Mouse (Mus musculus): ENCODE measurements at regions not wholly inside any gene's neighbourhood (a gene's known extent, or its start where the extent isn't known, plus 50 kb on each side); places are given as distances from the start of the nearest gene placed in this dataset.

GRCm38 (mm10) chr16:50798095-50798494 lies 207.1 kb upstream of the Ccdc54 start:
- Histone ChIP-seq H3K27ac (ENCODE audit: low read depth, low read length) (no peak overlapping the region), H3K4me1 (ENCODE audit: insufficient read depth) (no peaks in the 10 kb centered on the region), H3K4me2 (ENCODE audit: low read depth) (no peak overlapping the region), H3K4me3 (ENCODE audit: low read depth, low read length) (no peak overlapping the region), H3K9me3 (ENCODE audit: low read length) (no peaks in the 10 kb centered on the region), H3K27me3 (ENCODE audit: insufficient read depth, low read length) (no peaks in the 10 kb centered on the region), H3K9ac (no peak overlapping the region), H3K36me3 (ENCODE audit: insufficient read depth) (no peaks in the 10 kb centered on the region)
- DNase-seq (no peak), ATAC-seq (no peak)
- 77% methylated on average over 6 of the region's 6 CpGs for WGBS
- 0 out of 2 replicates have a peak, but pooled peaks have one; percentile 3 for TF ChIP-seq CTCF (IDR thresholded peaks at IDR 0.05; ENCODE audit: low read depth)

- Histone ChIP-seq H3K9me3 (ENCODE audit: low read length) (no peaks in the 10 kb centered on the region), H3K4me3 (ENCODE audit: low read depth, low read length) (no peak overlapping the region), H3K27ac (ENCODE audit: low read depth, low read length) (no peak overlapping the region), H3K9ac (no peak overlapping the region), H3K4me1 (ENCODE audit: insufficient read depth) (no peaks in the 10 kb centered on the region), H3K36me3 (ENCODE audit: insufficient read depth) (no peaks in the 10 kb centered on the region), H3K27me3 (ENCODE audit: insufficient read depth, low read length) (no peaks in the 10 kb centered on the region), H3K4me2 (ENCODE audit: low read depth) (no peak overlapping the region)
- WGBS: 69% methylated on average over 2 of the region's 2 CpGs
- ATAC-seq: no peak
- no peak for DNase-seq
- no peak for TF ChIP-seq CTCF (IDR thresholded peaks at IDR 0.05; ENCODE audit: low read depth)
Observed at GRCm38 (mm10) chr16:50792960-50793359, 202.0 kb upstream of the Ccdc54 start.

- Histone ChIP-seq H3K9ac (no peak overlapping the region), H3K27ac (ENCODE audit: low read depth, low read length) (no peak overlapping the region), H3K36me3 (ENCODE audit: insufficient read depth) (no peaks in the 10 kb centered on the region), H3K4me3 (ENCODE audit: low read depth, low read length) (no peak overlapping the region), H3K9me3 (ENCODE audit: low read length) (no peaks in the 10 kb centered on the region), H3K4me1 (ENCODE audit: insufficient read depth) (no peaks in the 10 kb centered on the region), H3K4me2 (ENCODE audit: low read depth) (no peak overlapping the region), H3K27me3 (ENCODE audit: insufficient read depth, low read length) (no peaks in the 10 kb centered on the region)
- ATAC-seq (no peak), DNase-seq (no peak)
- no peak for TF ChIP-seq CTCF (IDR thresholded peaks at IDR 0.05; ENCODE audit: low read depth)
- 36% methylated on average over 2 of the region's 2 CpGs for WGBS
Observed at GRCm38 (mm10) chr16:50792506-50792905, 201.6 kb upstream of the Ccdc54 start.

GRCm38 (mm10) chr16:50788702-50789101 lies 197.7 kb upstream of the Ccdc54 start:
- WGBS: 85% methylated on average over 4 of the region's 4 CpGs
- Histone ChIP-seq H3K27me3 (ENCODE audit: insufficient read depth, low read length) (no peaks in the 10 kb centered on the region), H3K9ac (no peak overlapping the region), H3K4me2 (ENCODE audit: low read depth) (no peak overlapping the region), H3K4me1 (ENCODE audit: insufficient read depth) (no peaks in the 10 kb centered on the region), H3K27ac (ENCODE audit: low read depth, low read length) (no peak overlapping the region), H3K36me3 (ENCODE audit: insufficient read depth) (no peaks in the 10 kb centered on the region), H3K9me3 (ENCODE audit: low read length) (no peaks in the 10 kb centered on the region), H3K4me3 (ENCODE audit: low read depth, low read length) (no peak overlapping the region)
- DNase-seq (no peak), ATAC-seq (no peak)
- no peak for TF ChIP-seq CTCF (IDR thresholded peaks at IDR 0.05; ENCODE audit: low read depth)

- Histone ChIP-seq H3K4me3 (ENCODE audit: low read depth, low read length) (no peak overlapping the region), H3K27ac (ENCODE audit: low read depth, low read length) (no peak overlapping the region), H3K9me3 (ENCODE audit: low read length) (no peaks in the 10 kb centered on the region), H3K4me2 (ENCODE audit: low read depth) (no peak overlapping the region), H3K9ac (no peak overlapping the region), H3K36me3 (ENCODE audit: insufficient read depth) (no peaks in the 10 kb centered on the region), H3K4me1 (ENCODE audit: insufficient read depth) (no peaks in the 10 kb centered on the region), H3K27me3 (ENCODE audit: insufficient read depth, low read length) (no peaks in the 10 kb centered on the region)
- DNase-seq (no peak), ATAC-seq (no peak)
- 48% methylated on average over 3 of the region's 3 CpGs for WGBS
- no peak for TF ChIP-seq CTCF (IDR thresholded peaks at IDR 0.05; ENCODE audit: low read depth)
Observed at GRCm38 (mm10) chr16:50786199-50786598, 195.2 kb upstream of the Ccdc54 start.

- 85% methylated on average over 1 of the region's 1 CpGs for WGBS
- no peak overlapping the region for H3K4me3 ChIP-seq (ENCODE audit: low read depth, low read length)
- H3K27ac ChIP-seq (ENCODE audit: low read depth, low read length): no peak overlapping the region
- no peaks in the 10 kb centered on the region for H3K4me1 ChIP-seq (ENCODE audit: insufficient read depth)
- H3K9me3 ChIP-seq (ENCODE audit: low read length): no peaks in the 10 kb centered on the region
- no peaks in the 10 kb centered on the region for H3K27me3 ChIP-seq (ENCODE audit: insufficient read depth, low read length)
- no peak for TF ChIP-seq CTCF (IDR thresholded peaks at IDR 0.05; ENCODE audit: low read depth)
- DNase-seq (no peak), ATAC-seq (no peak)
- no peak overlapping the region for H3K9ac ChIP-seq
- no peaks in the 10 kb centered on the region for H3K36me3 ChIP-seq (ENCODE audit: insufficient read depth)
- no peak overlapping the region for H3K4me2 ChIP-seq (ENCODE audit: low read depth)
Observed at GRCm38 (mm10) chr16:50785384-50785783, 194.4 kb upstream of the Ccdc54 start.

GRCm38 (mm10) chr16:50784651-50785228 lies 193.8 kb upstream of the Ccdc54 start:
- Histone ChIP-seq H3K27ac (ENCODE audit: low read depth, low read length) (no peak overlapping the region), H3K27me3 (ENCODE audit: insufficient read depth, low read length) (no peaks in the 10 kb centered on the region), H3K9ac (no peak overlapping the region), H3K36me3 (ENCODE audit: insufficient read depth) (no peaks in the 10 kb centered on the region), H3K4me2 (ENCODE audit: low read depth) (peak overlapping the region; percentile 1; the same call in 1 of the 2 replicates), H3K9me3 (ENCODE audit: low read length) (no peaks in the 10 kb centered on the region), H3K4me1 (ENCODE audit: insufficient read depth) (no peaks in the 10 kb centered on the region), H3K4me3 (ENCODE audit: low read depth, low read length) (no peak overlapping the region)
- no peak for DNase-seq
- TF ChIP-seq CTCF (IDR thresholded peaks at IDR 0.05; ENCODE audit: low read depth): no peak
- 47% methylated on average over 3 of the region's 3 CpGs for WGBS
- 0 out of 2 replicates have a peak, but pooled peaks have one; percentile 16 for ATAC-seq
